Comparison of ENCODE assay signal across 27 mouse cellular contexts in genomic region chr10:58648787-58649186, GRCm38 (mm10). TPM values are rescaled to one million over a fixed set of nuclear protein-coding genes. Genes with fewer than 3 reads are reported as not detected.
A peak's percentile ranks its signal among the peaks of the same experiment; 100 is the strongest.
DNase-seq lines count a peak whose midpoint lies in the region; ATAC-seq and TF ChIP-seq lines count a peak whose summit lies in the region.
"Had no signal": no experiment of that assay in that cellular context is flagged by ENCODE, and none has a peak within 500 bp of the region (broad histone marks: within the 10 kb centered on the region; RNA-seq: fewer than 3 reads in every experiment).

No protein-coding gene starts in this region.

- H3K27me3 ChIP-seq in heart, adult 2 months (ENCODE audit: control insufficient read depth, insufficient read depth, low read length): no peaks in the 10 kb centered on the region
- H3K27me3 ChIP-seq in kidney, postnatal 0 days (ENCODE audit: insufficient read depth, low read length): no peaks in the 10 kb centered on the region
- H3K27me3 ChIP-seq in kidney, embryonic 15.5 days: no peaks in the 10 kb centered on the region
- H3K27me3 ChIP-seq in midbrain, embryonic 11.5 days (ENCODE audit: control insufficient read depth, insufficient read depth, low read length): no peaks in the 10 kb centered on the region; the same call in 1 of the 2 replicates
- peaks cover 2% of the 10 kb centered on the region; the same call in 1 of the 2 replicates for H3K27me3 ChIP-seq in midbrain, embryonic 16.5 days (ENCODE audit: control insufficient read depth, insufficient read depth, low read depth, low read length)
- no peaks in the 10 kb centered on the region for H3K27me3 ChIP-seq in small intestine, adult 2 months (ENCODE audit: control insufficient read depth, insufficient read depth, low read length)

- no peak for TF ChIP-seq POLR2A in heart, adult 2 months (IDR thresholded peaks at IDR 0.05; ENCODE audit: insufficient read depth, low read depth, low read length)
- TF ChIP-seq POLR2A in small intestine, adult 2 months (IDR thresholded peaks at IDR 0.05; ENCODE audit: low read depth, low read length): no peak

- no peak overlapping the region for H3K4me2 ChIP-seq in kidney, postnatal 0 days (ENCODE audit: low read length)
- no peak overlapping the region for H3K4me2 ChIP-seq in kidney, embryonic 15.5 days
- no peak overlapping the region for H3K4me2 ChIP-seq in midbrain, embryonic 11.5 days
- H3K4me2 ChIP-seq in midbrain, embryonic 16.5 days (ENCODE audit: low read length): no peak overlapping the region
- H3K4me2 ChIP-seq: forebrain, embryonic 13.5 days; heart, embryonic 11.5 days; hindbrain, embryonic 13.5 days had no signal

- DNase-seq in heart, adult 2 months: no peak
- DNase-seq in heart, postnatal 14 days: no peak
- no peak for DNase-seq in kidney, postnatal 0 days (ENCODE audit: low spot score)
- peak; percentile 54 for DNase-seq in midbrain, embryonic 11.5 days (ENCODE audit: low spot score, missing footprints)
- no peak for DNase-seq in embryo, embryonic 10 days (ENCODE audit: low spot score)
- DNase-seq: adrenal gland, adult 2 months; adrenal gland, postnatal 14 days; B cell, adult 2 months; cerebellum, adult 2 months; cerebellum, adult 9-11 months; cerebellum, postnatal 36 days; gastrocnemius, postnatal 10 days; gastrocnemius, postnatal 36 days; heart, postnatal 36 days had no signal

- no peak for TF ChIP-seq EP300 in heart, adult 2 months (IDR thresholded peaks at IDR 0.05; ENCODE audit: insufficient read depth, low read depth, low read length)

- no peak overlapping the region for H3K9ac ChIP-seq in heart, adult 2 months (ENCODE audit: low read depth, low read length)
- no peak overlapping the region for H3K9ac ChIP-seq in kidney, postnatal 0 days (ENCODE audit: low read depth, low read length)
- H3K9ac ChIP-seq in kidney, embryonic 15.5 days: no peak overlapping the region
- H3K9ac ChIP-seq in midbrain, embryonic 11.5 days (ENCODE audit: low read length): no peak overlapping the region
- no peak overlapping the region for H3K9ac ChIP-seq in midbrain, embryonic 16.5 days (ENCODE audit: low read depth, low read length)
- H3K9ac ChIP-seq: forebrain, embryonic 13.5 days; hindbrain, embryonic 13.5 days had no signal

- H3K36me3 ChIP-seq in heart, adult 2 months (ENCODE audit: control insufficient read depth, insufficient read depth, low read length): no peaks in the 10 kb centered on the region
- no peaks in the 10 kb centered on the region for H3K36me3 ChIP-seq in kidney, postnatal 0 days (ENCODE audit: insufficient read depth, low read length)
- H3K36me3 ChIP-seq in kidney, embryonic 15.5 days: no peaks in the 10 kb centered on the region
- H3K36me3 ChIP-seq in midbrain, embryonic 11.5 days (ENCODE audit: control insufficient read depth, insufficient read depth, low read length): no peaks in the 10 kb centered on the region
- H3K36me3 ChIP-seq in midbrain, embryonic 16.5 days (ENCODE audit: control insufficient read depth, insufficient read depth, low read length): no peaks in the 10 kb centered on the region
- H3K36me3 ChIP-seq in small intestine, adult 2 months (ENCODE audit: control insufficient read depth, insufficient read depth, low read length): no peaks in the 10 kb centered on the region
- H3K36me3 ChIP-seq: forebrain, embryonic 10.5 days; hindbrain, embryonic 10.5 days; hindbrain, embryonic 13.5 days had no signal

- no peaks in the 10 kb centered on the region for H3K9me3 ChIP-seq in kidney, postnatal 0 days (replicated peaks; ENCODE audit: low read length)
- H3K9me3 ChIP-seq in kidney, embryonic 15.5 days (replicated peaks): no peaks in the 10 kb centered on the region
- H3K9me3 ChIP-seq in midbrain, embryonic 11.5 days (ENCODE audit: control insufficient read depth, low read length): no peaks in the 10 kb centered on the region; the same call in 1 of the 2 replicates
- no peaks in the 10 kb centered on the region for H3K9me3 ChIP-seq in midbrain, embryonic 16.5 days (replicated peaks; ENCODE audit: control insufficient read depth, low read length, poor library complexity, severe bottlenecking)
- H3K9me3 ChIP-seq: forebrain, embryonic 13.5 days; hindbrain, embryonic 10.5 days had no signal

- TF ChIP-seq CTCF in heart, adult 2 months (IDR thresholded peaks at IDR 0.05): peak; percentile 11; the same call in 1 of the 2 replicates
- peak; percentile 52 for TF ChIP-seq CTCF in kidney, postnatal 0 days (IDR thresholded peaks at IDR 0.05; ENCODE audit: low read depth)
- peak; percentile 12; the same call in 1 of the 2 replicates for TF ChIP-seq CTCF in small intestine, adult 2 months (IDR thresholded peaks at IDR 0.05; ENCODE audit: extremely low read depth, insufficient read length, insufficient replicate concordance, low read depth, low read length)

- no peak overlapping the region for H3K27ac ChIP-seq in heart, adult 2 months
- H3K27ac ChIP-seq in kidney, postnatal 0 days: no peak overlapping the region
- H3K27ac ChIP-seq in kidney, embryonic 15.5 days: no peak overlapping the region
- no peak overlapping the region for H3K27ac ChIP-seq in midbrain, embryonic 11.5 days (ENCODE audit: low read depth, low read length)
- H3K27ac ChIP-seq in midbrain, embryonic 16.5 days (ENCODE audit: low read length): no peak overlapping the region
- H3K27ac ChIP-seq in small intestine, adult 2 months (ENCODE audit: insufficient read depth, low read depth, low read length): no peak overlapping the region
- H3K27ac ChIP-seq: forebrain, embryonic 10.5 days; forebrain, embryonic 13.5 days; hindbrain, embryonic 10.5 days; hindbrain, embryonic 13.5 days had no signal

- WGBS in heart, adult 2 months: 74% methylated on average over 5 of the region's 5 CpGs
- WGBS in kidney, postnatal 0 days: 55% methylated on average over 5 of the region's 5 CpGs
- 60% methylated on average over 5 of the region's 5 CpGs for WGBS in kidney, embryonic 15.5 days
- 61% methylated on average over 5 of the region's 5 CpGs for WGBS in midbrain, embryonic 11.5 days
- 62% methylated on average over 5 of the region's 5 CpGs for WGBS in midbrain, embryonic 16.5 days
- WGBS in small intestine, adult 2 months: 68% methylated on average over 5 of the region's 5 CpGs

- 0 out of 2 replicates have a peak, but pooled peaks have one; percentile 59 for ATAC-seq in kidney, postnatal 0 days (replicated peaks; ENCODE audit: low FRiP score, low read depth)
- no peak for ATAC-seq in kidney, embryonic 15.5 days (replicated peaks; ENCODE audit: low FRiP score)
- no peak for ATAC-seq in midbrain, embryonic 11.5 days (ENCODE audit: low FRiP score)
- no peak for ATAC-seq in midbrain, embryonic 16.5 days
- ATAC-seq: forebrain, embryonic 13.5 days; forebrain, embryonic 16.5 days had no signal

- no peaks in the 10 kb centered on the region for H3K79me2 ChIP-seq in heart, adult 2 months (replicated peaks; ENCODE audit: control insufficient read depth, insufficient read depth, low read length)

- H3K4me3 ChIP-seq in heart, adult 2 months: no peak overlapping the region
- H3K4me3 ChIP-seq in kidney, postnatal 0 days (replicated peaks; ENCODE audit: low read depth, low read length): no peak overlapping the region
- no peak overlapping the region for H3K4me3 ChIP-seq in kidney, embryonic 15.5 days (replicated peaks)
- no peak overlapping the region for H3K4me3 ChIP-seq in midbrain, embryonic 11.5 days (ENCODE audit: low read depth, low read length)
- no peak overlapping the region for H3K4me3 ChIP-seq in midbrain, embryonic 16.5 days (ENCODE audit: low read depth, low read length)
- H3K4me3 ChIP-seq in small intestine, adult 2 months (ENCODE audit: low read depth, low read length): no peak overlapping the region
- H3K4me3 ChIP-seq: forebrain, embryonic 10.5 days; forebrain, embryonic 13.5 days; hindbrain, embryonic 10.5 days; hindbrain, embryonic 13.5 days had no signal

- no peaks in the 10 kb centered on the region for H3K4me1 ChIP-seq in heart, adult 2 months (ENCODE audit: control insufficient read depth, insufficient read depth, low read length)
- H3K4me1 ChIP-seq in kidney, postnatal 0 days (replicated peaks; ENCODE audit: insufficient read depth, low read length): peaks cover 15% of the 10 kb centered on the region; the same call in 1 of the 2 replicates
- H3K4me1 ChIP-seq in kidney, embryonic 15.5 days: peaks cover 22% of the 10 kb centered on the region
- H3K4me1 ChIP-seq in midbrain, embryonic 11.5 days (ENCODE audit: control insufficient read depth, insufficient read depth, low read length): peaks cover 19% of the 10 kb centered on the region
- peaks cover 20% of the 10 kb centered on the region; the same call in 1 of the 2 replicates for H3K4me1 ChIP-seq in midbrain, embryonic 16.5 days (ENCODE audit: control insufficient read depth, insufficient read depth, low read length)
- H3K4me1 ChIP-seq in small intestine, adult 2 months (ENCODE audit: control insufficient read depth, insufficient read depth, insufficient read length, low read length): peaks cover 11% of the 10 kb centered on the region

- intact Hi-C loops in heart, adult 2 months (cut with DNase I): no loop called here
- intact Hi-C loops in heart, postnatal 14 days (cut with DNase I): no loop called here

RNA-seq across cellular contexts. Expression of gene Edar, which starts 26.7 kb away (rescaled TPM):
- total RNA-seq in heart, adult 2 months (2021): under 1 TPM; 0.39 to 0.47 TPM
- 0.31 and 0.38 TPM in 2 replicates for polyA plus RNA-seq in heart, adult 2 months (2012; rRNA removed)
- under 1 TPM; 0.39 to 0.69 TPM for total RNA-seq in heart, postnatal 14 days (2021)
- 0.51 and 0.64 TPM in 2 replicates for polyA plus RNA-seq in kidney, postnatal 0 days (2015; fragmentation: Nextera tagmentation; extraction: Ambion mirVana)
- 0.22 and 0.36 TPM in 2 replicates for polyA plus RNA-seq in kidney, embryonic 15.5 days (2015; fragmentation: Nextera tagmentation; extraction: Ambion mirVana)
- 0.18 and 0.59 TPM in 2 replicates for polyA plus RNA-seq in midbrain, embryonic 11.5 days (2014; fragmentation: Nextera tagmentation; extraction: Ambion mirVana)
- 0.30 and 0.32 TPM in 2 replicates for polyA plus RNA-seq in midbrain, embryonic 16.5 days (2015; fragmentation: Nextera tagmentation; extraction: Ambion mirVana)
- polyA plus RNA-seq in small intestine, adult 2 months (2012; rRNA removed): 0.29 and 0.52 TPM in 2 replicates
- total RNA-seq: CH12.LX; granulocyte monocyte progenitor cell, adult 5-6 weeks; MEL had no signal
- polyA plus RNA-seq: heart, postnatal 0 days had no signal
